Mouse (Mus musculus): ENCODE results near the gene Hadh. TPM values are rescaled to one million over a fixed set of nuclear protein-coding genes. Genes with fewer than 3 reads are reported as not detected.

Hadh gene
- polyA plus RNA-seq, 1 experiment, result 70.7 TPM

DNA sequence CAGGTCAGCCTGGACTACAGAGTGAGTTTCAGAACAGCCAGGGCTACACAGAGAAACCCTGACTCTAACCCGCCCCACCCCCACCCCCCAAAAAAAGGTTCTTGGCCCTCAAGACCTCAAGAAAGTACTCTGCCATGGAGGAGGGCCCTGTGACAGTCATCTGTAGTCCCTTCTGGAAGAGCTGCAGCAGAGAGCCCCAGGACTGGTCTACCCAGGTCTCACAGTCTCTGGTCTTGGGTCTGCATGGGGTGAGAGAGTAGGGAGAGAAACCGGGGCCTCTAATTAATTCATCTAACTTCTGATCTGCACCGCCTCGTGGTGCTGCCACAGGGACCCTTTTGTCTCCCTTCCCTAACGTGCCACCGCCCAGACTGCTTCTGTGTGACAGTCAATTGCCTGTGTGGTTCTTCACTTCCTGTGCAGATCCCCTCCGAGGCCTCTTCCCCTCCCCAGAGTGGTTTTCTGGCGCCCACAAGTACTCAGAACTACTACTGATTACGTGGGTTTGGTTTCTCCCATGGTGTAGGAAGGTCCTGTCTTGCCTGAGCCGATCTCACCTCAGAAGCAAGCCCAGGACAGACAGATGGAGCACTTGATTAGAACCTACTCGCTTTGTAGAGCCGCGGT, 63.5 kb downstream of the Hadh start:
- Histone ChIP-seq H3K27me3 (ENCODE audit: control insufficient read depth, insufficient read depth, insufficient read length) (no peaks in the 10 kb centered on the region), H3K79me2 (ENCODE audit: control insufficient read depth, insufficient read depth) (no peaks in the 10 kb centered on the region), H3K4me2 (ENCODE audit: low read depth) (no peak overlapping the region), H3ac (ENCODE audit: control insufficient read depth, insufficient read length) (no peak overlapping the region), H3K36me3 (ENCODE audit: control insufficient read depth, insufficient read depth) (no peaks in the 10 kb centered on the region), H3K4me3 (no peak overlapping the region)
- TF ChIP-seq CEBPB (IDR thresholded peaks at IDR 0.05; ENCODE audit: insufficient read depth, poor library complexity, severe bottlenecking), result no peak
- TF ChIP-seq REST (IDR thresholded peaks at IDR 0.05; ENCODE audit: insufficient read depth, insufficient read length), result no peak
- TF ChIP-seq MYOD1 (IDR thresholded peaks at IDR 0.05; ENCODE audit: control insufficient read depth in 1 of 3, insufficient read length in 2 of 3, low read depth in 2 of 3), result no peak
- TF ChIP-seq TCF3 (IDR thresholded peaks at IDR 0.05; ENCODE audit: insufficient read length, low read depth), result no peak
- TF ChIP-seq MAX (IDR thresholded peaks at IDR 0.05; ENCODE audit: low read depth), result no peak
- no peak for TF ChIP-seq SRF (IDR thresholded peaks at IDR 0.05; ENCODE audit: control insufficient read depth, insufficient read length, low read depth)
- no peak for TF ChIP-seq POLR2AphosphoS2 (IDR thresholded peaks at IDR 0.05; ENCODE audit: insufficient read length, low read depth)
- no peak for TF ChIP-seq POLR2A (IDR thresholded peaks at IDR 0.05; ENCODE audit: insufficient read length, low read depth)
- no peak for TF ChIP-seq TCF12 (IDR thresholded peaks at IDR 0.05; ENCODE audit: insufficient read depth, poor library complexity, severe bottlenecking)
- no peak for TF ChIP-seq USF1 (IDR thresholded peaks at IDR 0.05; ENCODE audit: low read depth)
- no peak for TF ChIP-seq E2F4 (IDR thresholded peaks at IDR 0.05; ENCODE audit: insufficient read depth)
- no peak for TF ChIP-seq MYOG (IDR thresholded peaks at IDR 0.05; ENCODE audit: control insufficient read depth in 1 of 3, insufficient read depth in 1 of 3, insufficient read length in 2 of 3, low read depth in 2 of 3)

DNA sequence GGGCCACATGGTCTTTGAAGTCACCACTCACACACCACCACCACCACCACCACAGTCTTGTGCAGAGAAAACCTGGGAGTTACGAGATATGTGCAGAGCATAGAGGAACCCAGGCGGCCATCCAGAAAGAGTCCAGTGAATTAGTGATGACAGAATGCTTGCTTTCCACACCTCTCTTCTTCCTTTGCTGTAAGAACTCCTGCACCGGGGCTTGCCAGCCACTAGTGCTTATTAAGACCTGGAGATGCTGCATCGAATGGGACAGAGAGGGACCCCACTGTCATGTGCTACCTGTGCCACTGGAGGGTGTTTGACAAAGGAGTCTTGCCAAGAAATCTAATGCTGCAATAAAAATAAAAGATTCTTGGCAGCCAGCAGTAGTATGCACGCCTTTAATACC, 64.1 kb downstream of the Hadh start:
- TF ChIP-seq MYOD1 (IDR thresholded peaks at IDR 0.05; ENCODE audit: control insufficient read depth in 1 of 3, insufficient read length in 2 of 3, low read depth in 2 of 3) (no peak), MAX (IDR thresholded peaks at IDR 0.05; ENCODE audit: low read depth) (no peak), TCF12 (IDR thresholded peaks at IDR 0.05; ENCODE audit: insufficient read depth, poor library complexity, severe bottlenecking) (no peak)
- Histone ChIP-seq H3K27me3 (ENCODE audit: control insufficient read depth, insufficient read depth, insufficient read length) (no peaks in the 10 kb centered on the region), H3ac (ENCODE audit: control insufficient read depth, insufficient read length) (no peak overlapping the region), H3K36me3 (ENCODE audit: control insufficient read depth, insufficient read depth) (no peaks in the 10 kb centered on the region), H3K4me2 (ENCODE audit: low read depth) (no peak overlapping the region), H3K79me2 (ENCODE audit: control insufficient read depth, insufficient read depth) (no peaks in the 10 kb centered on the region), H3K4me3 (no peak overlapping the region)

DNA sequence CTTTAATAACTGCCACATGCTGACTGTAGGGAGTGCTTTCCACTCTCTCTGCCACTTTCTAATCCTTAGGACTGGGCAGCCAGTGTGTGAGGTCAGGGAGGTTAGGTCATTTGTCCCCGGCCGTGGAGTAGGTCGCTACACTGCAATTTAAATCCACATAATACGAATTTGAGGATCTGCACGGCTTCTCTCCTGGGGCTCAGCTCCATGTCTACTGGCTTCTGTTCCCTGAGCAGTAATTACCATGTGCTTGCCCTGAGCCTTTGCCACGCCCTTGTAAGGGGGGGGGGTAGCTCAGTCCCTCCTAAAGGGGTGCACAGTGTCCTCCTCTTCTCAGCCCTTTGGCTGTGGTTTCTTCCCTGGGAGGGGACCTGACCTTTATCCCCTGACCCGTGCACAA, 69.6 kb downstream of the Hadh start:
- no peak overlapping the region for H3ac ChIP-seq (ENCODE audit: control insufficient read depth, insufficient read length)
- no peaks in the 10 kb centered on the region for H3K27me3 ChIP-seq (ENCODE audit: control insufficient read depth, insufficient read depth, insufficient read length)
- no peak for TF ChIP-seq E2F4 (IDR thresholded peaks at IDR 0.05; ENCODE audit: insufficient read depth)
- TF ChIP-seq USF1 (IDR thresholded peaks at IDR 0.05; ENCODE audit: low read depth), result no peak
- TF ChIP-seq SRF (IDR thresholded peaks at IDR 0.05; ENCODE audit: control insufficient read depth, insufficient read length, low read depth), result no peak
- no peak for TF ChIP-seq MAX (IDR thresholded peaks at IDR 0.05; ENCODE audit: low read depth)
- no peak for TF ChIP-seq CEBPB (IDR thresholded peaks at IDR 0.05; ENCODE audit: insufficient read depth, poor library complexity, severe bottlenecking)
- TF ChIP-seq MYOG (IDR thresholded peaks at IDR 0.05; ENCODE audit: control insufficient read depth in 1 of 3, insufficient read depth in 1 of 3, insufficient read length in 2 of 3, low read depth in 2 of 3), result no peak
- H3K4me2 ChIP-seq (ENCODE audit: low read depth), result no peak overlapping the region
- H3K4me3 ChIP-seq, result no peak overlapping the region
- H3K79me2 ChIP-seq (ENCODE audit: control insufficient read depth, insufficient read depth), result no peaks in the 10 kb centered on the region
- no peaks in the 10 kb centered on the region for H3K36me3 ChIP-seq (ENCODE audit: control insufficient read depth, insufficient read depth)

DNA sequence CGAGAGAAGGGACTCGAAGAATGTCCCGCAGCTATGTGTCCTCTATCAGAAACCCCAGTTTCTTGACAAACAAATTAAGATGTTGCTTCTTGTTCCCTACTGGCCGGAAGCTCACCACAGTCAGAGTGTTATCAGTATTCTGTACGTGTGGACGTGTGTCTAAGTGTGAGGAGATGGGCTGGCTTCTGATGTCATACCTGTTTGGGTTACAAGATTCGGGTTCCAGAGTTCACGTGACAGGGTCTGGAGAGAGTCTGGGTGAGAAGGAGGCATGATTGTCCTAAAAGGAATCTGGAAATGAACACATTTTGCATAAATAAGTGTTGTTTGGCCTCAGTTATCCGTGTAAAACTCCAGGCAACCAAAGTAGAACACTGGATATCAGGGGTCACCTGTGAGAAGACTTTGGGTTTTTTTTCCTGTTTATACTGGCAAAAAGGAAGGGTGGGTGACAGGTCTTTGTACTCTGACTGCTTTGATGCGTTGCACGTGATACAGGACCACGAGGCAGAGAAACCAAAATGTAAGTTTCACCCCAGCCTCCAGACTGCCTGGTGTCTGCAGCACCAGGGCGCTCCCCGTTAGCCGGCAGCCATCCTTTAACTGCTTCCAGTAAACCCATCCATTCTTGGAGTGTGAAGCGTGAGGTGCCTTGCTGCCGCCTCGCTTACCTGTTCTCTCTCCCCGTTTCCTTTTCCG, 72.2 kb downstream of the Hadh start:
- H3K36me3 ChIP-seq (ENCODE audit: control insufficient read depth, insufficient read depth), result no peaks in the 10 kb centered on the region
- no peak overlapping the region for H3K4me3 ChIP-seq
- H3K79me2 ChIP-seq (ENCODE audit: control insufficient read depth, insufficient read depth), result no peaks in the 10 kb centered on the region
- TF ChIP-seq CEBPB (IDR thresholded peaks at IDR 0.05; ENCODE audit: insufficient read depth, poor library complexity, severe bottlenecking) (no peak), USF1 (IDR thresholded peaks at IDR 0.05; ENCODE audit: low read depth) (no peak), POLR2A (IDR thresholded peaks at IDR 0.05; ENCODE audit: insufficient read length, low read depth) (no peak), MYOD1 (IDR thresholded peaks at IDR 0.05; ENCODE audit: control insufficient read depth in 1 of 3, insufficient read length in 2 of 3, low read depth in 2 of 3) (no peak), POLR2AphosphoS2 (IDR thresholded peaks at IDR 0.05; ENCODE audit: insufficient read length, low read depth) (no peak)
- no peak overlapping the region for H3K4me2 ChIP-seq (ENCODE audit: low read depth)
- no peaks in the 10 kb centered on the region for H3K27me3 ChIP-seq (ENCODE audit: control insufficient read depth, insufficient read depth, insufficient read length)
- H3ac ChIP-seq (ENCODE audit: control insufficient read depth, insufficient read length), result no peak overlapping the region

DNA sequence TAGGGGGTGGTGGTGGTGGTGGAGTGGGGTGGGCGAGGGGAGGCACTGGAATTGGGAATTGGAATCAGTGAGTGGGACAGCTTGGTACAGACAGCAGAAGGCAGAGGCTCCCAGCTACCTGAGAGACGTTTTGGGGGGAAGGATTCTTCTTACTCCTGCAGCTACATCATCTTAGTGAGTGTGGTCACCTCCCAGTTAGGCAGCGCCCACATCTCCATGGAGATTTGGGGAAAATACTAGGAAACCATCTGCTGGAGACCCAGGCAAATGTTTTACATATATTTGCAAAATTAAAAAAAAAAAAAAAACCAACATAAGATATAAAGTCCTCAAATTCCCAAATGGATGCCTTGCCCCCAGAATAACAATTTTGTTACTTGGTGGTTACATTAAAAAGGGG, 72.9 kb downstream of the Hadh start:
- H3K27me3 ChIP-seq (ENCODE audit: control insufficient read depth, insufficient read depth, insufficient read length), result no peaks in the 10 kb centered on the region
- H3K4me2 ChIP-seq (ENCODE audit: low read depth), result no peak overlapping the region
- H3K4me3 ChIP-seq, result no peak overlapping the region
- TF ChIP-seq REST (IDR thresholded peaks at IDR 0.05; ENCODE audit: insufficient read depth, insufficient read length) (no peak), MAX (IDR thresholded peaks at IDR 0.05; ENCODE audit: low read depth) (no peak), USF1 (IDR thresholded peaks at IDR 0.05; ENCODE audit: low read depth) (no peak), MYOG (IDR thresholded peaks at IDR 0.05; ENCODE audit: control insufficient read depth in 1 of 3, insufficient read depth in 1 of 3, insufficient read length in 2 of 3, low read depth in 2 of 3) (no peak), SRF (IDR thresholded peaks at IDR 0.05; ENCODE audit: control insufficient read depth, insufficient read length, low read depth) (no peak), TCF12 (IDR thresholded peaks at IDR 0.05; ENCODE audit: insufficient read depth, poor library complexity, severe bottlenecking) (no peak), E2F4 (IDR thresholded peaks at IDR 0.05; ENCODE audit: insufficient read depth) (no peak), CEBPB (IDR thresholded peaks at IDR 0.05; ENCODE audit: insufficient read depth, poor library complexity, severe bottlenecking) (no peak), MYOD1 (IDR thresholded peaks at IDR 0.05; ENCODE audit: control insufficient read depth in 1 of 3, insufficient read length in 2 of 3, low read depth in 2 of 3) (no peak), TCF3 (IDR thresholded peaks at IDR 0.05; ENCODE audit: insufficient read length, low read depth) (no peak)
- no peak overlapping the region for H3ac ChIP-seq (ENCODE audit: control insufficient read depth, insufficient read length)
- no peaks in the 10 kb centered on the region for H3K36me3 ChIP-seq (ENCODE audit: control insufficient read depth, insufficient read depth)
- no peaks in the 10 kb centered on the region for H3K79me2 ChIP-seq (ENCODE audit: control insufficient read depth, insufficient read depth)

Measured in myocyte (in vitro differentiated cells).